Mouse (Mus musculus) E14TG2a.4 (cell line): ENCODE data around the gene Pcsk2.

ENCODE experiments used
- H3K27me3 ChIP-seq: 2 replicates; pipeline ENCODE4 v1.6.1; 2014; ENCODE audit warnings: low read length, control low read depth; ENCODE audit not compliant: insufficient read depth
- H3K36me3 ChIP-seq: 2 replicates; pipeline ENCODE4 v1.6.1; 2014; ENCODE audit warnings: low read length, control low read depth; ENCODE audit not compliant: insufficient read depth
- H3K4me1 ChIP-seq: replicated peaks from 2 replicates; pipeline ENCODE4 v1.6.1; 2014; ENCODE audit warnings: low read depth, low read length, control low read depth
- H3K4me3 ChIP-seq: replicated peaks from 2 replicates; pipeline ENCODE4 v1.5.1; 2014; ENCODE audit warnings: mild to moderate bottlenecking, low read length
- H3K9me3 ChIP-seq: 2 replicates; pipeline ENCODE4 v1.6.1; 2014; ENCODE audit warnings: low read length, control low read depth
- CTCF ChIP-seq: conservative IDR thresholded peaks from 2 replicates; pipeline ENCODE4 v1.5.1; 2014; ENCODE audit warnings: low read length
- NANOG ChIP-seq: IDR thresholded peaks from 2 replicates; pipeline ENCODE4 v1.6.1; 2014; ENCODE audit warnings: borderline replicate concordance, low read length, mixed read lengths
- POU5F1 ChIP-seq: IDR thresholded peaks from 2 replicates; pipeline ENCODE4 v1.6.1; 2014; ENCODE audit warnings: low read length, borderline replicate concordance

Pcsk2 gene

DNA sequence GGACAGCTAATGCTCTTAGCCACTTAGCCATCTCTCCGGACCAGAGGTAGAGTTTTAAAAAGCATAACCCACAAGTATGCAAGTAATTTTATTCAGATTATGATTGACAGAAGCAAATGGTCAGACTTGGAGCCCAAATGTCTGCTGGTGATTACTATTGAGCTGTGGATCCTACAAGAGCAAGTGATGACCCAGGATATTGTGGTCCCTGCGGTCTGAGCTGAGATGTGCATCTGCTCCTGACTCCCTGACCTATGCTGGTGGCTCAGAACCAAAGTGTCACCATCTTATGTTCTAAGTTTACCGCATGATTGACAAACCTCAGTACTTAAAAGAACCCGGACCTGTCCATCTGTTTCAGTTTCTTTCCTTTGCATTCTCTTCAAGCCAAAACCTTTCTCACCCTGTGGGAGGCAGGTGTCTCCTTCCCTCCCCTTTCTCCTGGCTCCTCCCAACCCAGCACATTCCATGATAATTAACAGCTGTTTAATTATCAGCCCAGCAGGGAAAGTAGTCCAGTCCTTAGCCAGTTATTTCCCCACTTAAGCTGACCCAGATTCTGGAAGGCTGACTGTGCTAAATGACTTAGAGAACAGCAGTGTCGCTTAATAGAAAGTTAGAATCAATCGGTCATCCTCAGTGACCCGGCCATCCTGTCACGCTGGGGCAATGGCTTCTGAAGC is 136.1 kb downstream of the Pcsk2 start:
- Histone ChIP-seq H3K9me3 (no peaks in the 10 kb centered on the region), H3K27me3 (no peaks in the 10 kb centered on the region), H3K4me3 (no peak overlapping the region), H3K36me3 (no peaks in the 10 kb centered on the region), H3K4me1 (peaks cover 39% of the 10 kb centered on the region)
- TF ChIP-seq POU5F1, result no peak
- TF ChIP-seq CTCF, result no peak
- no peak for TF ChIP-seq NANOG

- no peak for TF ChIP-seq NANOG
- no peak for TF ChIP-seq POU5F1
- no peak for TF ChIP-seq CTCF
- Histone ChIP-seq H3K9me3 (no peaks in the 10 kb centered on the region), H3K4me1 (peaks cover 39% of the 10 kb centered on the region), H3K4me3 (no peak overlapping the region), H3K36me3 (no peaks in the 10 kb centered on the region), H3K27me3 (no peaks in the 10 kb centered on the region)
Observed at GRCm38 (mm10) chr2:143683513-143683912, 137.6 kb downstream of the Pcsk2 start.

DNA sequence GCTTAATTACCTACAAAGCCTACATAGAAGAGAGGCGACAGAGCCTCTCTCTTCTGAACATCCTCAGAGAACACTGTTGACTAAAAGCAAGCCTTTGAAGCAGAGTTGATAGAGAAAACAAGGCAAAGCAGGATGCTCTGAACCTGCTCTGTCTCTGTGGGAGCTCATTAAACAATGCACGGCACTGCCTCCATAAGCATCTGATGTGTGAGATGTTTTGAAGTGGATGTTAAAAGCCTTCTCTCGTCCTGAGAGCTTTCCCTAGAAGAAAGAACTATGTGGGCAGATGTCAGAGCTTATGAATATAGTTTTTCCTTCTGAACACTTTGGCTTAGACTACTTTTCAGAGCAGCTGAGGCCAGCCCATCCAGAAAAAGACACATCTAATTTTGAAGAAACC is 145.3 kb downstream of the Pcsk2 start:
- TF ChIP-seq CTCF (no peak), POU5F1 (no peak), NANOG (no peak)
- Histone ChIP-seq H3K4me3 (no peak overlapping the region), H3K27me3 (no peaks in the 10 kb centered on the region), H3K4me1 (no peaks in the 10 kb centered on the region), H3K9me3 (peaks cover 12% of the 10 kb centered on the region), H3K36me3 (no peaks in the 10 kb centered on the region)

DNA sequence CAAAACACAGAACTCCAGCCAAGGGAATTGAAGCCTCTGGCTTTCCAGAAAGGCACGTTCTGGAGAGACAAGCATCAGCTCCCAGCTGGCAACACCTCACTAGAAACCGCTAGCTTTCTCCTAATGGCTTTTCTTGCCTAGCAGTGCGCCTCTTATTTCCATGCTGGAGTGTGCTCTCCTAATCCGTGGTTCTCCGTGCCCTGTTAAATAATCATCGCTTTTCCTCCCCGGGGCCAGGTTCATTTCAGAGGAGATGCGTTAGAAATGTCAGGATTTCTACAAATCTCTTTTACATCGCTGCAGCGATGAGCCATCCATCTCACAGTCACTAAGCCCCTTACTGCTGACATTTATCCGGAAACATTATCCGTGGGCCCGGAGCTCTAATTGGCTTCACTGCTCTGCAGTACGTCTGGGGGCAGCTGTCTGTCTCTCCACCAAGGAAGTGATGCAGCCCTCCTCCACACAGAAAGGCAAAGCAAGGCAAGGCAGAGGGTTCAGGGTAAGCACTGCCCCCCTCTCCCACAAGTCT is 150.1 kb downstream of the Pcsk2 start:
- H3K9me3 ChIP-seq, result peaks cover 19% of the 10 kb centered on the region
- H3K4me1 ChIP-seq, result no peaks in the 10 kb centered on the region
- TF ChIP-seq CTCF, result no peak
- TF ChIP-seq NANOG, result no peak
- no peak for TF ChIP-seq POU5F1
- H3K36me3 ChIP-seq, result no peaks in the 10 kb centered on the region
- H3K27me3 ChIP-seq, result no peaks in the 10 kb centered on the region
- H3K4me3 ChIP-seq, result no peak overlapping the region

GRCm38 (mm10) chr2:143696704-143697103 is 150.7 kb downstream of the Pcsk2 start:
- no peaks in the 10 kb centered on the region for H3K27me3 ChIP-seq
- no peaks in the 10 kb centered on the region for H3K36me3 ChIP-seq
- H3K4me3 ChIP-seq, result no peak overlapping the region
- no peaks in the 10 kb centered on the region for H3K4me1 ChIP-seq
- H3K9me3 ChIP-seq, result peaks cover 19% of the 10 kb centered on the region
- TF ChIP-seq POU5F1 (no peak), CTCF (no peak), NANOG (no peak)

DNA sequence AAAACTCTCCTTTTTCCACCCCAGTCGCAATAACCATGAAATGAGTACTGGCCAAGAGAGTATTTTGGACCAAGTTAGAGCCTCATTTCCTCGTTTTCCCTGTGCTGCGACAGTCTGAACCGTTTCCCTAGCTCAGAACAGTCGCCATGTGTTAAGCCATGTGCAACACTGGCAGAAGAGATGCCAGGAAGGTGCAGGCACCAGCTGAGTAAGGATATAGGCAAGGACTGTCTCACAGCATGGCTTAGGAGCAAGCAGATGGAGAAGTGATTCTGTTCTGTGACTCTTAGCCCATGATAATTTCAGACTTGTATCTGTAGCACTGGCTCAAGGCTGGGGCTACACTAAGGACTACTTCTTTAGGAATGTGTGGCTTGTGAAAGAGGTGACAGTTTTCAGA is 155.2 kb downstream of the Pcsk2 start:
- no peak for TF ChIP-seq POU5F1
- TF ChIP-seq CTCF, result no peak
- Histone ChIP-seq H3K4me1 (no peaks in the 10 kb centered on the region), H3K36me3 (no peaks in the 10 kb centered on the region), H3K27me3 (no peaks in the 10 kb centered on the region), H3K9me3 (0 out of 2 replicates have a peak, but pooled peaks cover 7% of the 10 kb centered on the region), H3K4me3 (no peak overlapping the region)

GRCm38 (mm10) chr2:143702931-143703344 is 157.0 kb downstream of the Pcsk2 start:
- H3K9me3 ChIP-seq, result no peaks in the 10 kb centered on the region
- no peak overlapping the region for H3K4me3 ChIP-seq
- no peaks in the 10 kb centered on the region for H3K27me3 ChIP-seq
- no peaks in the 10 kb centered on the region for H3K36me3 ChIP-seq
- H3K4me1 ChIP-seq, result no peaks in the 10 kb centered on the region
- TF ChIP-seq CTCF (no peak), NANOG (no peak), POU5F1 (no peak)

- TF ChIP-seq NANOG (no peak), CTCF (no peak), POU5F1 (no peak)
- peaks cover 6% of the 10 kb centered on the region for H3K4me1 ChIP-seq
- no peak overlapping the region for H3K4me3 ChIP-seq
Observed at GRCm38 (mm10) chr2:143708205-143708604, 162.2 kb downstream of the Pcsk2 start.

More at GRCm38 (mm10) chr2:143708205-143708604, 162.2 kb downstream of the Pcsk2 start:
- Histone ChIP-seq H3K9me3 (peaks cover 5% of the 10 kb centered on the region; the same call in 1 of the 2 replicates), H3K36me3 (no peaks in the 10 kb centered on the region), H3K27me3 (no peaks in the 10 kb centered on the region)
